Mouse (Mus musculus): Measurements from ENCODE around the gene Phactr3.

- TF ChIP-seq EP300 (IDR thresholded peaks at IDR 0.05; ENCODE audit: insufficient read depth, low read depth, low read length) = no peak
- no peak for TF ChIP-seq POLR2A (IDR thresholded peaks at IDR 0.05; ENCODE audit: insufficient read depth, low read depth, low read length)
Observed at GRCm38 (mm10) chr2:178327466-178328040, 208.8 kb downstream of the Phactr3 start.

All from heart, adult 2 months (tissue).